Mouse (Mus musculus) adrenal gland (tissue): ENCODE measurements around the gene Cgnl1.
"Not testable (repeated sequence)": the region's sequence is repeated elsewhere in the genome, so short reads cannot be mapped to it uniquely, and the experiment has no call there.

Experiments used
- intact Hi-C: fragments of 180-260 bp; cut with DNase I; formaldehyde crosslinking; loops from one replicate; pipeline ENCODE4 v1.15.1; 2025

Gene Cgnl1

GRCm38 (mm10) chr9:71628921-71629320, 142.5 kb downstream of the Cgnl1 start:
- intact Hi-C loops = no loop called here

DNA sequence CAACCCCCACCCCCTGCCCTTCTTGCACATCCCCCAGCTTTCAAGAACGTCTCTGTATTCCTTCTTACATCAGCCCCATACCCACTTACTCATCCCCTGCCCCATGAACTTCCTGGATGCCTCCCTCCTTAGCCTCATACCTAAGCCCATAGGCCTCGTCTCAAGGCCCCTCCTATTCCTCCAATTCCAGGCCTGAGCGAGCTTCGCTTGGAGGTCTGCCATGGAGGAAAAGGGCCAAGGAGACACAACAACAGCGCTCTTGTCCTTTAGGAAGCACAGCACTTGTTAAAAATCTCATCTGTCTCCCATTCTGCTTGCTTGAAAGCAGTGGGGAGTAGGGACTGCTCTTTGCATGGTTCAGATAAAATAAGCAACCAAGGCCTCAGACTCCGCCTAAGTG, 143.1 kb downstream of the Cgnl1 start:
- intact Hi-C loops = no loop called here

DNA sequence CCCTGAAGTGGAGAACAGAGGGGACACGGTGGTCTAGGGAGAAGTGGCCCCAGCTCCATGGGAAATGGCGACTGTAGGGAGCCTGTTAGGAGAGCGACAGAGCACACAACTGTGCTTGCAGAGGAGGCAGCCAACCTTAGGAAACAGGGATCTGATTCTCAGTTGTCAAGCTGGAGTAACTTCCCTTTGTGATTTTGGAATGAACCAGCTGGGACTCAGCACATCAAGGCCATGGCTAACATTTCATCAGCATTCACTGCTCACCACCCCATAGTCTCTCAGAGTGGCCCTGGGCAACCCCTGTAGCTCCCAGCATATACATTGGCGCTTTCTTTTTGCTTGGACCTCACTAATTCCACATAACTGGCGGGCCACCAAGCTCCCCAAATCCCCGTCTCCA, 145.4 kb downstream of the Cgnl1 start:
- intact Hi-C loops = no loop called here

GRCm38 (mm10) chr9:71624793-71625495, 146.5 kb downstream of the Cgnl1 start:
- intact Hi-C loops = no loop called here

DNA sequence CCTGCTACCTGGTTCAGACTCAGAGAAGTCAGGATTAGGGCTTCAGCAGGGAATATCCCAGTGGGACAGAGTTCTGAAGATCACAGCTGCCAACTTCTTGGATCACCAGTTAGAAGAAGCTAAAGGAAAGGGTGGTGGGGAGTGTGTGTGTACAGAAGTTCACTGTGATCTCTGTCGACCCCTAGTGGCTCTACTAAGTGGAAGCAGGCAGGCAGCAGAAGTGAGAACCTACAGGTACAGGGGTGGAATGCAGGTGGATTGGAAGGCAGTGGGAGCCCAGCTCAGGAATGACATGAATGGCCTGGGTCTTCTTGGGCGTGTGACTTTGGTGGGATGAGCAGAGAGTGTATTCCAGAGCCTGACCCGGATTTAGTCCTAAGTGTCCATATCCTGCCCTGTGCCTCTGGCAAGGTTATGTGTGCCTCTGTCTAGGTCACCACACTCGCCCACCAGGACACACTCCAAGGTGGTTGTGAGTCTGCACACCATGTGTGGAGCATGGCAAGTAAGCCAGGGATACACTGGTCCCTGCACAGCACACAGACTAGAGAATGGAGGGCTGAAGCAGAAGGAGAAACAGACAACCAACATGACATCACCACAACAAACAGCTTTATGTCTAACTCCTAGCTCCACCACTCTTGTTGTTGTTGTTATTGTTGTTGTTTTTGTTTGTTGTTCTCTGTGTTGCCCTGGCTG, 147.4 kb downstream of the Cgnl1 start:
- intact Hi-C loops = no loop called here

- intact Hi-C loops = no loop called here
These were observed 148.8 kb downstream of the Cgnl1 start for GRCm38 (mm10) chr9:71622593-71622992.

- intact Hi-C loops = no loop called here
These were observed 149.4 kb downstream of the Cgnl1 start for GRCm38 (mm10) chr9:71621968-71622367.

- intact Hi-C loops = not testable (repeated sequence)
These were observed 151.3 kb downstream of the Cgnl1 start for GRCm38 (mm10) chr9:71620116-71620515.

DNA sequence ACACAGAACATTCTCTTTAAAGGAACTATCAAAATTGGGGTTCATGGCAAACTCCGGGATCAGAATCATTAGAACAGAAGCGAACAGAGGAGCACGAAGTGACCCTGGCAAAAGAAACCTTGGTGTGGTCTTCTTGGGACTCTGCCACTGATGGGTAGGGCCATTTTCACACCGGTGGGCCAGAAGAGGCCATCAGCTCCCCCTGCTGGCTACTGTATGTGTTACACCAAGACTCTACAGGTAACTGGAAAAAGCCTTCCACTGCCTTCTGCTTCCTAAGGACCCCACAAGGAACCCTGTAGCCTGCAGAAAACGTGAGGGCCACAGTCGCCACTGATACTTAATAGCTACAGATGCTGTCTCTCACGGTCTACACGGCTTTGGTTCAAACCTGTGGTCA, 154.0 kb downstream of the Cgnl1 start:
- intact Hi-C loops = loop anchor here (10.0 kb wide), 2 partner anchors 263 to 403 kb away; partner anchors contain the start of gene Aldh1a2

GRCm38 (mm10) chr9:71616185-71616584, 155.2 kb downstream of the Cgnl1 start:
- intact Hi-C loops = loop anchor here (10.0 kb wide), 2 partner anchors 261 to 401 kb away; partner anchors contain the start of gene Aldh1a2

GRCm38 (mm10) chr9:71614643-71615042, 156.8 kb downstream of the Cgnl1 start:
- intact Hi-C loops = loop anchor here (2.0 to 10.0 kb wide), 3 partner anchors 70 to 400 kb away; partner anchors contain the start of gene Aldh1a2

- intact Hi-C loops = loop anchor here (10.0 kb wide), 2 partner anchors 258 to 398 kb away; partner anchors contain the start of gene Aldh1a2
These were observed 158.4 kb downstream of the Cgnl1 start for GRCm38 (mm10) chr9:71612981-71613380.

- intact Hi-C loops = loop anchor here (10.0 kb wide), 2 partner anchors 257 to 397 kb away; partner anchors contain the start of gene Aldh1a2
These were observed 159.5 kb downstream of the Cgnl1 start for GRCm38 (mm10) chr9:71611876-71612275.

- intact Hi-C loops = no loop called here
These were observed 162.4 kb downstream of the Cgnl1 start for GRCm38 (mm10) chr9:71609010-71609409.

DNA sequence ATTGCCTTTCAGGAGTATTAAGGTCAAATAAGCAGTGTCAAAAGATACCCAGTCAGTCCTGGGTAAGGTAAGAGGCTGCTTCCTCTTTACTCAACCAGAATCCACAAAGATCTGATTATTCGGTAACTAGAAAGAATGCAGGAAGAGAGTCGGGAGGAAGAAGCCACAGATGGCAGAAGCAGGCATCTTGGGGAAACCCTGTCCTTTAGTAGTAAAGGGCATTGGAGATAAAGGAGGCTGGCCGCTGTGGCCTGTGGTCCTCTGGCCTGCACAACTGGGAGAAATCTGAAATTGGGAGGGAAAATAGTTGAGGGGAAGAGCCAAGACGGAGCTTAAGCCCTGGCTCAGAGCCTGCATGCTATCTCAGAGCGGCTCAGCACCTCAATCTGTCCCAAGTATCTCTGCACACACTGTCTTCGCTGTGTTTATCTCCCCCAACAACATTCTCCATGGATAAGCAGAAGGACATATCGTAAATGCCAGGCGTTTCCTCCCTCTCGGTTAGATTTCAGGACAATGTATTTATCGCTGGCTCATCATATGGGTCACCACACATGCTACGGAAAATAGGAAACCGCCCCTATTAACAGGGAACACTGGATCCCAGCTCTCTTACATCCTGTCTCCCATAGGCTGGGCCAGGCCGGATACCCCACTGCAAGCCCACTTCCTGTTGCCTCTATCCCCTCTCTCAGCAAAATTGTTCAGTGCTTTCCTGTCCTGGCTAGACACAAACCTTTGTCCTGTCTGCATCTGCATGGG, 164.9 kb downstream of the Cgnl1 start:
- intact Hi-C loops = no loop called here

DNA sequence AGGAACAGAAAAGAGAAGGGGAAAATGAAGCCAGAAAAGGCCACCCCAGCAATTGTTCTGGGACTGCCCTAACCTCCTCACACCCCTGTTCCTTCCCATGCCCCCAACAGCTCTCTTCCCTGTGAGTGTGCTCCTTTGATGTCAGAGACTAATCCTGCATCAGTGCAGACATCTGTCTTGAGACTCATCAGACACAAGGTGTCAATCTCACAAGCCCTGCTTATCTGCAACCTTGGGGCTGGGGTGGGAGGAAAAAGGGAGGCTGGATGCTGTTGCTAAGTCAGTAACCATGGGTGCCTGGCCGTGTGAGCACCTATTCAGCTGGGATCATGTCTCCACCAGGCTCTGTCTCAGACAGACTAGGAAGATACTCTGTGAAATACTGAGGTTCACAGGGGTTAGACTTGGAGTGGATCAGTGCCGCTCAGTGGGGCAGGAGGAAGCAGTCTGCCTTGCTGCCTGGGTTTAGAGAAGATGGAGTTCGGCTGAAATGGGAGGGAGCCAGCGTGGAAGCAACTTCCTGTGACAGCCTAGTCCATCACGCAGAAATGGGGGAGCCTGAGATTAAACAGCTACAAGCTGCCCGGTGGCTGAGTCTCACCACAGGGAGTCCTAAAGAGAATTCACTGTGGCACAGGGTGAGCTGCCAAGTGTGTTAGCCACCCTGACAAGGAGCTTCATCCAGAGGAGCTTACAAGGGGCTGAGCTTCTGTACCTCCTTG, 166.3 kb downstream of the Cgnl1 start:
- intact Hi-C loops = no loop called here

GRCm38 (mm10) chr9:71599861-71600260, 171.5 kb downstream of the Cgnl1 start:
- intact Hi-C loops = no loop called here

DNA sequence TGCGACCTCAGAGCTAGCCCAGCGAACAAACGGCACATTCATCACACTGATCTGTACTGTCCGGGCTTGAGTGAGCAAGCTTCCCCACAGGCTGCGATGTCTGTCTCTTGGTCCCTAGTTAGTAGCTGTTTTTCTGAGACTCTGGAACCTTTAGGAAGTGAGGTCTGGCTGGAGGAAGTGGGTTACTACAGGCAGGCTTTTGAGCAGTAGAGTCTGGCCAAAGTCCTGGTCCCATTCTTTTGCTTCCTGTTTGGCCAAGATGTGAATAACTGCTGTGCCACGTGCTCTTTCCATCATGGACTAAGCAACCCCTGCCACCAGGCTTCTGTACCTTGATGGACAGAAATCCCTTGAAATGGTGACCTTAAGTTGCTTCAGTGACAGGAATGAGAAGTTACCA, 174.5 kb downstream of the Cgnl1 start:
- intact Hi-C loops = no loop called here

GRCm38 (mm10) chr9:71592577-71593285, 178.7 kb downstream of the Cgnl1 start:
- intact Hi-C loops = no loop called here

GRCm38 (mm10) chr9:71591938-71592548, 179.4 kb downstream of the Cgnl1 start, which contains the start of gene Myzap:
Myzap (minus strand) TSS chr9:71592360.
- intact Hi-C loops = no loop called here
